Mouse (Mus musculus) heart, postnatal 0 days (tissue): ENCODE results near the gene Pip4p1. TPM values are rescaled to one million over a fixed set of nuclear protein-coding genes. Genes with fewer than 3 reads are reported as not detected.
A peak's percentile ranks its signal among the peaks of the same experiment; 100 is the strongest.
"Not testable (repeated sequence)": the region's sequence is repeated elsewhere in the genome, so short reads cannot be mapped to it uniquely, and the experiment has no call there.

Experiments used
- ATAC-seq: fragments of 200-750 bp; cut with Nextera tagmentation; 2 replicates; pipeline ENCODE4 v1.8.0; 2017; ENCODE audit warnings: low read depth, moderate number of reproducible peaks, moderate library complexity; ENCODE audit not compliant: insufficient read depth
- DNase-seq: peaks from one replicate; pipeline ENCODE4 v3.0.0-alpha.2; 2016; ENCODE audit warnings: low spot score
- H3K27ac ChIP-seq: fragments of 300-500 bp; sonication (generic); 2 replicates; pipeline ENCODE4 v1.5.1; 2014; ENCODE audit warnings: low read depth, mild to moderate bottlenecking
- H3K27me3 ChIP-seq: fragments of 300-500 bp; sonication (generic); 2 replicates; pipeline ENCODE4 v1.6.1; 2014; ENCODE audit warnings: low read length, mixed read lengths; ENCODE audit not compliant: control insufficient read depth, insufficient read depth
- H3K36me3 ChIP-seq: fragments of 300-500 bp; sonication (generic); replicated peaks from 2 replicates; pipeline ENCODE4 v1.6.1; 2014; ENCODE audit warnings: low read length, mixed read lengths; ENCODE audit not compliant: control insufficient read depth, insufficient read depth
- H3K4me1 ChIP-seq: fragments of 300-500 bp; sonication (generic); 2 replicates; pipeline ENCODE4 v1.6.1; 2014; ENCODE audit warnings: antibody characterized with exemption; ENCODE audit not compliant: control insufficient read depth, insufficient read depth
- H3K4me2 ChIP-seq: fragments of 300-500 bp; sonication (generic); 2 replicates; pipeline ENCODE4 v1.6.1; 2014; ENCODE audit warnings: low read depth, mild to moderate bottlenecking, low read length, moderate library complexity
- H3K4me3 ChIP-seq: fragments of 300-500 bp; sonication (generic); 2 replicates; pipeline ENCODE4 v1.5.1; 2014; ENCODE audit warnings: low read depth, low read length
- H3K9ac ChIP-seq: fragments of 300-500 bp; sonication (generic); replicated peaks from 2 replicates; pipeline ENCODE4 v1.6.1; 2014; ENCODE audit warnings: low read depth, low read length, mixed read lengths
- H3K9me3 ChIP-seq: fragments of 300-500 bp; sonication (generic); replicated peaks from 2 replicates; pipeline ENCODE4 v1.6.1; 2016; ENCODE audit warnings: low read length; ENCODE audit not compliant: control insufficient read depth
- CTCF ChIP-seq: IDR thresholded peaks from 2 replicates; pipeline ENCODE4 v1.5.1; 2016; ENCODE audit warnings: antibody characterized with exemption, control low read depth, low read depth
- EP300 ChIP-seq: IDR thresholded peaks from 2 replicates; pipeline ENCODE4 v1.6.1; 2016; ENCODE audit warnings: antibody characterized with exemption, low read depth
- WGBS: fragments of 180-500 bp; shearing (Covaris S2); extraction: QIAGEN DNeasy Blood & Tissue Kit; methylation state at CpG from one replicate; pipeline ENCODE4 v1.1.7; 2014; 5-methylcytosine and 5-hydroxymethylcytosine counted together
- polyA plus RNA-seq: library from polyadenylated mRNA; unstranded; fragments of >200 nt; fragmentation: Nextera tagmentation; extraction: Ambion mirVana; gene quantifications from 2 replicates; pipeline ENCODE4 v1.2.1, GENCODE M21; 2015
- total RNA-seq: library from RNA; depleted of rRNA; stranded (reverse); fragments of >200 nt; gene quantifications from 2 replicates; pipeline ENCODE4 v1.2.3, GENCODE M21; 2014; ENCODE audit warnings: low replicate concordance

Pip4p1 gene
- total and polyA plus RNA-seq, 2 experiments from 2014 or later: 16.6 to 20.4 TPM

- DNase-seq, H3K9me3 ChIP-seq, H3K27ac ChIP-seq, H3K9ac ChIP-seq, H3K4me1 ChIP-seq, H3K36me3 ChIP-seq, H3K27me3 ChIP-seq: not testable (repeated sequence)
- peak within 1 kb of the TSS; percentile 43 for H3K4me2 ChIP-seq
- ATAC-seq: peak; percentile 81
- H3K4me3 ChIP-seq: peak within 1 kb of the TSS; percentile 19; the same call in 1 of the 2 replicates
- WGBS: 5% methylated on average over 19 of the region's 19 CpGs
Observed at GRCm38 (mm10) chr14:50955942-50956508, 25.4 kb upstream of the Pip4p1 start, which contains the start of gene Pnp2. Gene Pnp2, plus strand, starts transcription at chr14:50955992.

- Histone ChIP-seq H3K4me1 (no peaks in the 10 kb centered on the region), H3K4me2 (no peak overlapping the region), H3K4me3 (no peak overlapping the region), H3K27me3 (no peaks in the 10 kb centered on the region), H3K36me3 (peaks cover 9% of the 10 kb centered on the region; the same call in 1 of the 2 replicates), H3K27ac (no peak overlapping the region), H3K9me3 (no peaks in the 10 kb centered on the region), H3K9ac (no peak overlapping the region)
- DNase-seq: no peak
- 81% methylated on average over 10 of the region's 10 CpGs for WGBS
- no peak for ATAC-seq
- TF ChIP-seq CTCF (no peak), EP300 (no peak)
Observed at GRCm38 (mm10) chr14:50955487-50955886, 24.8 kb upstream of the Pip4p1 start.

- peak overlapping the region; percentile 63 for H3K4me3 ChIP-seq
- not testable (repeated sequence) for H3K27me3 ChIP-seq, H3K9ac ChIP-seq, H3K27ac ChIP-seq, H3K4me1 ChIP-seq, ATAC-seq, H3K36me3 ChIP-seq, H3K9me3 ChIP-seq, DNase-seq
- H3K4me2 ChIP-seq: peak overlapping the region; percentile 72
- 49% methylated on average over 3 of the region's 3 CpGs for WGBS
Observed at GRCm38 (mm10) chr14:50945526-50945925, 14.9 kb upstream of the Pip4p1 start.

GRCm38 (mm10) chr14:50945081-50945480 lies 14.4 kb upstream of the Pip4p1 start:
- H3K27ac ChIP-seq: peak overlapping the region; percentile 89
- H3K4me2 ChIP-seq: peak overlapping the region; percentile 72
- H3K27me3 ChIP-seq, H3K4me1 ChIP-seq, H3K36me3 ChIP-seq, H3K9me3 ChIP-seq, ATAC-seq, DNase-seq: not testable (repeated sequence)
- H3K9ac ChIP-seq: peak overlapping the region; percentile 46; the same call in 1 of the 2 replicates
- peak overlapping the region; percentile 63 for H3K4me3 ChIP-seq
- WGBS: 7% methylated on average over 6 of the region's 6 CpGs

GRCm38 (mm10) chr14:50944668-50945033 lies 14.0 kb upstream of the Pip4p1 start:
- peak; percentile 7; the same call in 1 of the 2 replicates for TF ChIP-seq CTCF
- not testable (repeated sequence) for H3K36me3 ChIP-seq, H3K4me1 ChIP-seq, H3K27me3 ChIP-seq, DNase-seq, H3K9me3 ChIP-seq
- WGBS: 3% methylated on average over 15 of the region's 15 CpGs
- H3K4me2 ChIP-seq: peak overlapping the region; percentile 72
- H3K27ac ChIP-seq: peak overlapping the region; percentile 89
- peak; percentile 92 for ATAC-seq
- H3K4me3 ChIP-seq: peak overlapping the region; percentile 63
- H3K9ac ChIP-seq: peak overlapping the region; percentile 46; the same call in 1 of the 2 replicates

- H3K4me1 ChIP-seq: 0 out of 2 replicates have a peak, but pooled peaks cover 8% of the 10 kb centered on the region
- peak within 1 kb of the TSS; percentile 89 for H3K27ac ChIP-seq
- WGBS: 12% methylated on average over 31 of the region's 31 CpGs
- no peaks in the 10 kb centered on the region for H3K36me3 ChIP-seq
- H3K27me3 ChIP-seq: no peaks in the 10 kb centered on the region
- peak within 1 kb of the TSS; percentile 63 for H3K4me3 ChIP-seq
- H3K9ac ChIP-seq: peak within 1 kb of the TSS; percentile 46; the same call in 1 of the 2 replicates
- TF ChIP-seq CTCF (peak; percentile 36), EP300 (no peak)
- DNase-seq (peak; percentile 94), ATAC-seq (peak; percentile 98)
- peak within 1 kb of the TSS; percentile 72 for H3K4me2 ChIP-seq
- no peaks in the 10 kb centered on the region for H3K9me3 ChIP-seq
Observed at GRCm38 (mm10) chr14:50943932-50944667, 13.4 kb upstream of the Pip4p1 start, which contains the start of gene Gm49342. Gene Gm49342, plus strand, starts transcription at chr14:50944517.
